Mouse (Mus musculus): Measurements from ENCODE around the gene Smco2.

GRCm38 (mm10) chr6:146890633-146891032 is 40.7 kb downstream of the Smco2 start:
- TF ChIP-seq CTCF (IDR thresholded peaks at IDR 0.05; ENCODE audit: insufficient read depth, low read depth, low read length) (no peak), POLR2A (IDR thresholded peaks at IDR 0.05; ENCODE audit: insufficient read depth, low read depth, low read length) (no peak)

Measured in olfactory bulb, adult 2 months (tissue).